Mouse (Mus musculus) myocyte (in vitro differentiated cells): ENCODE measurements at regions not wholly inside any gene's neighbourhood (a gene's known extent, or its start where the extent isn't known, plus 50 kb on each side); places are given as distances from the start of the nearest gene placed in this dataset.

Experiments
- CEBPB ChIP-seq: IDR thresholded peaks from 2 replicates; pipeline ENCODE4 v1.6.1; 2011; ENCODE audit warnings: mild to moderate bottlenecking, moderate library complexity; ENCODE audit not compliant: poor library complexity, insufficient read depth, severe bottlenecking
- E2F4 ChIP-seq: IDR thresholded peaks from one replicate; pipeline ENCODE4 v1.6.1; 2011; ENCODE audit warnings: mild to moderate bottlenecking, control low read depth, moderate library complexity; ENCODE audit not compliant: insufficient read depth
- MAX ChIP-seq: IDR thresholded peaks from one replicate; pipeline ENCODE4 v1.6.1; 2011; ENCODE audit warnings: low read depth, mild to moderate bottlenecking, control low read depth
- MYOD1 ChIP-seq, 3 experiments: IDR thresholded peaks; one replicate each; pipeline ENCODE4 v1.6.1; 2011; ENCODE audit warnings: control low read depth in 2 of 3, low read depth in 2 of 3, mild to moderate bottlenecking in 2 of 3, moderate library complexity in 1 of 3; ENCODE audit not compliant: insufficient read length in 2 of 3, control insufficient read depth in 1 of 3
- POLR2A ChIP-seq: IDR thresholded peaks from one replicate; pipeline ENCODE4 v1.6.1; 2011; ENCODE audit warnings: low read depth, mild to moderate bottlenecking, control low read depth, moderate library complexity; ENCODE audit not compliant: insufficient read length
- SRF ChIP-seq: IDR thresholded peaks from one replicate; pipeline ENCODE4 v1.6.1; 2011; ENCODE audit warnings: low read depth; ENCODE audit not compliant: control insufficient read depth, insufficient read length
- TCF12 ChIP-seq: IDR thresholded peaks from one replicate; pipeline ENCODE4 v1.6.1; 2011; ENCODE audit warnings: mild to moderate bottlenecking, control low read depth; ENCODE audit not compliant: poor library complexity, insufficient read depth, severe bottlenecking

DNA sequence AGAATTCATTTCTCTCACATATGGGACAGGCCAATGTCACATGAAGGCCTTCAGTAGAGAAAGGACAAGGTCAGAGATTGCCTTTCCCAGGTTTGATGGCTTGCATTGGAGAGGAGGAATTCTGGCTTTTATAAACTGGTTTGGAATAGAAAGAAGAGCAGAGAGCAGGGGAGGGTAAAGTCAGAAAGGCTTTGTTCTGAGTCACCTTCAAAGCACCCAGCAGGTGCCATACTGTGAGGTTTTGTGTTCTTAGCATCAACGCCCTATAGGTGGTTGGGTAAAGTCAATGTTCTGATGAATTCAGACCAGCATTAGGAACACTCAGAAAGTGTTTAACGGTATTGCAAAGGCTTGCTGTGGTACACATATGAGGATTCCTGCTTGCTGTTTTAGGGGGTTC, 244.5 kb downstream of the Dact1 start:
- TF ChIP-seq POLR2A, result no peak
- TF ChIP-seq E2F4, result no peak
- no peak for TF ChIP-seq CEBPB
- no peak for TF ChIP-seq MYOD1 (IDR thresholded peaks at IDR 0.05; ENCODE audit: control insufficient read depth in 1 of 3, insufficient read length in 2 of 3, low read depth in 2 of 3)
- TF ChIP-seq TCF12, result no peak
- no peak for TF ChIP-seq SRF
- no peak for TF ChIP-seq MAX
